Mouse (Mus musculus): ENCODE measurements at regions not wholly inside any gene's neighbourhood (a gene's known extent, or its start where the extent isn't known, plus 50 kb on each side); places are given as distances from the start of the nearest gene placed in this dataset.
A peak's percentile ranks its signal among the peaks of the same experiment; 100 is the strongest.
"Not testable (repeated sequence)": the region's sequence is repeated elsewhere in the genome, so short reads cannot be mapped to it uniquely, and the experiment has no call there.

DNA sequence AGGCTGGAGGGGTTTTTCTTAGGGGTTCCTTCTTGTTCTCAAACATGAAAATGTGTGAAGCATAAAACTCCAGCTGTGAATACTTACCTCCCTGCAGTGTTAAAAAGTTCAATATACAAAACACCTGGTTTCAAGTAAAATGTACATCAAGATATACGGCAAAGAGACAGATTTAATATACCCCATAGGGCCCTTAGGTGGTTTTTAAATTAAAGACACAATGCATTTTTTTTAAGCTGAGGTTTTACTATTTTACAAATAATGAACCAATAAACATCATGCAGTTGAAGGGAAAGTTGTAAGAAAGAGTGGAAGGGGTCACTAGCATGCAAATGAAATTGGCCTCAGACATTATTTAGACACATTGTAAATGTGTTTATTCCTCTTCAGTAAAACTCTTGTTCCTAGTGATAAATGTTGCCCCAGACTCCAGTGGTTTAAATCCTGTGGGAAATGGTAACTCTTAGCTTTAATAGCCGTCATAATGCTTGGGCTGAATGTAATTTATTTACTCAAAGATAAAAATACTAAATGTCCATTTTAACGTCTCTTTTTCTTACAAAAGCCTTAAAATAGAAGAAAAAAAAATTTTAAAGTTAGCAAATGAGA, 1337.9 kb downstream of the Efnb2 start:
- DNase-seq = no peak

DNA sequence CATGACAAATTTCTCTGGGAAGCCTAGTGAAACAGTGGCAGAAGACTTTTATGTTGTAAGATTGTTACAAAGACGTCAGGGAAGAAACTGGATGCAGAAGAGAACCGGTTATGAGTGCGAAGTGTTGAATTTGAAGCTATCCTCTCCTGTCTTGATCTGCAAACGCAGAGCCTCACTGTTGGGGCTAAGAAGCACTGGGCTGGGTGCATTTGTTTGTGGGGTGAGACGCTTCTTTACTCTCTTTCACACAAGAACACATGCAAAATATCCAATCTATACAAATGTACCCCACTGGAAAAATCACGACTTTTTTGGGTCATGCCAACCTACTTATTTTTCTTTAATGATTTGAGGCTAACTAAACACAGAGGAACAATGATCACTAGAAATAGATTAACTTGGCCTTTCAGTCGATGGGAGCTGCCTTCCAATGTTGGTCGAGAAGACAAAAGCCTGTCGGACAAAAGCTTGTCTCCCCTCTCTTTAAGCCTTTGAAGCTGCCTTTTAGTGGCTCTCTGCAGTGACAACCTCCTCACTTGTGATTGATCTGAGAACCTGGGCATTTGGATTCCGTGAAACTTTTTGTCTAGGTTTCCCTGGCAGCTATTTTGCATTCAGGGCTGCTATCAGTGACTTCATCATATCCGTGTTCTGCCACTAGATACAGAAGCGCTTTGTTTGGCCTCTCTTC, 1338.5 kb downstream of the Efnb2 start:
- DNase-seq = no peak

DNA sequence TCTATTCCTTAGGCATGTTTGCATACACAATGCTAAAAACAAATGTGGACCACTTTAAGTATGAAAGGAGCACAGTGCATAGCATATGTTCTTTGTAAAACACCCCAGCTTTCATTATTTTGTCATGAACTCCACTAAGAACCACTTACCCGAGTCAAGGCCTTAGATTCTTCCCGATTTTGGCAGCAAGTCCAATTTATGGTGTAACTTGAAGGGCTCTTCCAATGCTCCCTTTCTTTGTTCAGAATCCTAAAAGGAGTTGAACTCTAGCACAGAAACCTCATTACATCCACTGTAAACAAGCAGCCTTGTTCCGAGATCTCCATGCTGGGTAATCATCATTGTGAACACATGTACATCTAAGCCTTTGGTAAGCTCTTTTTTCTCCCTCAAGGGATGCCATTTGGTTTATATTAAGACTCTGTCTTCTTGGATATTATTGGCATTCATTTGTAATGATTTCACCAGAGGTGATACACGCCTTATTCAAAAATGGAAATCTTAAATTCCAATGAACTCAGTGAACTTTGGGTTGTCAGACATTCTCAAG, 1344.2 kb downstream of the Efnb2 start:
- no peak for DNase-seq

DNA sequence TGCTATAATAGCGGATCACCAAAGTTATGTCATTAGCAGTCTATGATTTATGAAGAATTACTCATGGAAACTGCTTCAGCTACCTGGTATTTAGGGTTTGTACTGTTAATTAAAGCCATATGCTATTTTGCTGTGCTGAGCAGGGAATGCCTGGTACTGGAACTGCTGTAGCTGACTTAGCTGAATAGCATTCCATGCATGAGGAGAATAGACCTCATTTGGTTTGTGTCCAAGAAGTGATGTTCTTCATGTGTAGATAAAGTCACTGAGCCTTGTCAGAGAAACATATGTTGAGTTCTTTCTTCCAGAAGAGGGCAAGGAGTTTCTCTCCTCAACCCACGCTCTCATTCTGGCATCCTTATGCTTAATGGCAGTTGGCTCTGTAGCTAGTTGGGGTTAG, 1351.8 kb downstream of the Efnb2 start:
- DNase-seq = no peak

DNA sequence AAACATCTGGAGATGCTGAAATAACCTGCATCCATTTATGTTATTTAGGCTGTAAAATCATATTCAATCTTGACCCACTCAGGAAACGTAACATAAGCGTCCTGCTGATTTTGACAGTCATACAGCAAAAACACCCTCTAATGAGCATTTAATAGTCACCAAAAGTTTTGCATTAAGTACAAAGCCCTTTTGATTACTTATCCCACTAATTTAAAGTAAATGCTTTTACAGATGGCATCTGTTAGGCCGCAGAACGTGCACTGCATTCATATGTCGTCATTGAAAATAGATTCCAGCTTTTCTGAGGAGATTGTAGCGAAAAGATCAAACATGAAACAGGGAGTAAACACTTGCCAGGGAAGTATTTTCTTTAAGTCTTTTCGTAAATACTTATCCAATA, 1371.7 kb downstream of the Efnb2 start:
- DNase-seq = no peak

DNA sequence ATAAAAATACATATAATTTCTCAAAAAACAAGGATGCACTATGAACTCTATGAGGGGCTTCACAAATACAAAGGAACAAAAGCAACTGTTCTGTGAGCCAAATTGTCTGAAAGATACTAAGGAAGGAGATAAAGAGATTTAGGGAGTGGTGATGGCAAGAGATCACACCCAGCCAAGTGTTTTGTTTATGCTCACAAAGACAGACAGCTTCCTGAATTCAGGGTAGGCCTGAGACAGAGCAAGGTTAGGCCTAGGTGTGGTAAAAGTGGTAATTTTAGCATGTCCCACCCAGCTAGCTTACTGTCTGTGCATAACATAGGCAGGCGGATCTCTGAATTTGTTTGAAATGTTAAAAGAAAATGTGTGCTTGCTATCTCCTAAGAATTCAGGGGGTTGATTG, 1374.5 kb downstream of the Efnb2 start:
- DNase-seq = no peak

DNA sequence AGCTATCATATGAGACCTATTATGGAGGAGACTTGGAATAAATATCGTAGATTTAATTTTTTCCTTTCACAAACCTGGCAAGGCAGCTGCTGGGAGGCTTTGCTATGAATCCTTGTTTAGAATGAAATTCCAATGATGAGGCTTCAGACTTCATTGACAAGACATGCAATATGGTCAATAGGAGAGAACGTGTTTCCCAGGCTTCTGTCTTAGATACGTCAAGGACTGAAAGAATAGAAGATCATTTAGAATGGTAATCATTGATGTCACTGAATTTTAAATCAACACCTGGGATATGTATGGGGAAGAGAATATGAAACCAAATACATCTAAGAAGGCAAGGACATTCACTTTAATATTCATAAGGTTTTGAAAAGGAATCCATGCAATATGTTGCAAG, 1393.6 kb downstream of the Efnb2 start:
- no peak for DNase-seq

DNA sequence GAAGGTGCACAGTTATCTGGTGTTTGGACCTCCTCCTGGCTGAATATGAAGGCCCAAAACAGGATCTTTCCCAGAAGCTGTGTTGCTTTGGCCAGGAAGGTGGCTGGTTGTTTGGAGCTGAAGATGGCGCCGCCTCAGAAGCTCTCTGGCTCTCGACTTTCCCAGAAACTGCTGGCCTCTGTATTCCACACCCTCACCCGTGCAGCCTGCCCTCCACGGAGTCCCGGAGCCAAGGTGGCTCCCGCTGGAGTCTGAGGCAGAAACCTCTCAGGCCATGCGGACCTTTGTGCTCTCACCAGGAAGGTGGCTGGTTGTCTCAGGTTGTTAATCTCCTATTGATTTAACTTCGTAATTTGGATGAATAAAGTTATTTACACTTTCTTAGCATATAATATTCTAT, 1406.7 kb downstream of the Efnb2 start:
- DNase-seq = not testable (repeated sequence)

DNA sequence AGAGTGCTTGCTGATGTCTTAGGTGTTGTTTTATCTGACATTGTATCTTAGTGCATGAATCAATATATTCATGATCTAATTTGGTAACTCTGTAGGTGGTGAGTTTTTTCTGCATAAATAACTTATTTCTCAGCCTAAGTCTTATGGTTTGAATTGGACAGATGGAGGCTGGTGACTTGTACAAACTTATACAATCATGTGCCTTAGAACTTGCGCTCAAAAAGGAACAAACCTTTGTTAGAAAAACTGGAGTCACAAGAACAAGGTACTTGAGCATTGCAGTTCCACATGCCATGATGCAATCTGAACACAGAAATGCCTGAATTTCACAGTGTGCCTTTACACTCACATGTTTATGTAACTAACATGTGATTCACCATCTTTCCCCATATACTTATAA, 1420.7 kb downstream of the Efnb2 start:
- no peak for DNase-seq

DNA sequence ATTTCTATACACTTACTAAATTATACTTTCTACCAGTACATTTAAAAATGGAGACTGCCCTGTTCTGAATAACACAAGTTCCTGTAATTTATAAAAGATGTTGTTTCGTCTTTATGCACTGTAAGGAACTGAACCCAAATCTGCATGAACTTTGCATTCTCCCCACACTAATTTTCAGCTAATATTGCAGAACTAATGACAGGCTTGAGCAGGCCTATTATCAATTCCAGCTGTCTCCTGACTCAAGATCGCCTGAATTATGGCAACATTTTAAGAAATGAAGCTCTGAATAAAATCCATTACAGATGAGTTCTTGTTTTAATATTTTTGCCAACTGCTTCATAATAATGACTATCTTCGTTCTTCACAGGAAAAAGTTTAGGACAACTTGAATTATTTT, 1427.0 kb downstream of the Efnb2 start:
- no peak for DNase-seq

DNA sequence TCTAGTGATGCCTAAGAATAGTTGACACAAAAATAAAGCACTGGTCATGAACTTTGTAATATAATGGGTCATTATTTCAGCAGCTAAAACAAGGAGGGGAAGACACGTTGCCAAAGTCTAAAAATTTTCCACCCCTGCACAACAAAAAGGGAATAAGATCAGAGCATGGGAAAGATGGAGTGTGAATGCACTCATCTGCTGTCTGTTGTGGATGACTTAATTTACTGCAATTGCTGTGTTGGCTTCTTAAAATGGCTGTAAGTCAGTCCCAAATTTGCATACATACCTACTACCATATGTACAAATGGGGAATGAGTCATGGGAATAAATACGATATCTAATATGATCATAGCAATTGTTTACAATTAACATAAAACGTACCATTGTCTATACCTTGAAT, 1441.7 kb downstream of the Efnb2 start:
- no peak for DNase-seq

DNA sequence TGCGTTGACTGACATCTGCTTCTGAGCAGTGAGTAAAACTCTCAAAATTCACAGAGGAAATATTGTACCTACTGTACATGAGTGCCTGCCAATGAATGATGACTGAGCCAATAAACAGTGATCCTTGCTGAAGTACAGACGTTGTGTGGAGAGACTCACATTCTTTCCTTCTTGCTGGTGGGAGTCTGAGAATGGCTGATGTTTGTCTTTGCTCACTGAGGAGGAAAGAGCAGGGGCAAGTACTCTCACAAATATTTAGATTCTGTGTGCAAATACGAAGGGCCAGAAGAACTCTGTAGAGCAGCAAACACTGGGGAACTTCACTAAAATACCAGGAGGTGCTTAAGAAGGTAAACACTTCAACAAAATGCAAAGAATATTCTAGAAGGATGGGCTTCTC, 1453.9 kb downstream of the Efnb2 start:
- no peak for DNase-seq

DNA sequence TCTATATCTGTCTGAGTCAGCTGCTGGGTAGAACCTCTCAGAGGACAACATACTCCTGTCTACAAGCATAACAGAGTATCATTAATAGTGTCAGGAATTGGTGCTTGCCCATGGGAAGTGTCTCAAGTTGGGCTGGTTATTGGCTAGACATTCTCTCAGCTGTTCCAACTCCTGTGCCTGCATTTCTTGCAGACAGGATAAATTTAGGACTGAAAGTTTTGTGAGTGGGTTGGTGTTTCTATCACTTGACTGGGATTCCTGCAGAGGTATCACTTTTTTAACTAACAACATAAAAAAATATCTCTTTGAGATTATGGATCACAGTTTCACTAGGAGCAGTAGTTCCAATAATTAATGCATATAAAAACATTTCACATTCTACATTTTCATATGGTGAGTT, 1454.4 kb downstream of the Efnb2 start:
- no peak for DNase-seq

DNA sequence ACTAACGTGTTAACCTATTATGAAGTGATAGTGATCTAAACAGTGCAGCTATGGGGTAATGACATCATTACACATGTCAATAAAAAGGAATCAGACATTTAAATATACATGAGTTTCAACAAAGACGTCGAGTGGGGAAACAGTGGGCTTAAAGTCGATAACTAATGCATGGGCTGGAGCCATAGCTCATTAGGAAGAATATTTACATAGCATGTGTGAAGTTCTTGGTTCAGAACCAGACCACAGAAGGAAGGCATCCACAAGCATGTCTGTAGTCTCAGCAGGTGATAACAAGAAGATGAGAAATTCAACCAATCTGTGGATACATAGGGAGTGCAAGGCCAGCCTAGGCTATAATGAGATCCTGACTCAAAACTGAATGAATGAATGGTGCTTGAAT, 1456.0 kb downstream of the Efnb2 start:
- DNase-seq = no peak

DNA sequence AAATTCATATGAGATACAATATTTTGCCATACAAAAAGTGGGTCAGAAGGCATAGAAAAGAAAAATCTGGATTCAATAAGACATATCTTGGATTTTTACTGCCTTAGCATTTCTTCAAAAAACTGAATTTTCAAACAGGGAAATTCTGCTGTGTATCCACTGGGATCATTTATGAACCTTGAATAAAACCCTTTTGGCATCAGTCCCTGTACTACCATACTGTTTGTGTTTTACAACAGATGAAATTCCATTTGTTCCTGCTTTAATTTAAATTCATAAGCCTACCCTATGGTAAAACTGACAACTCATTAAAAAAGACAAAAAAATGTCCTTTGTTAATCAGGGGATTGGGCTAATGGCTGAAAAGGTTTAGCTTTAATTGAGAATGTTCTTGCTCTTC, 1470.3 kb downstream of the Efnb2 start:
- DNase-seq = no peak

DNA sequence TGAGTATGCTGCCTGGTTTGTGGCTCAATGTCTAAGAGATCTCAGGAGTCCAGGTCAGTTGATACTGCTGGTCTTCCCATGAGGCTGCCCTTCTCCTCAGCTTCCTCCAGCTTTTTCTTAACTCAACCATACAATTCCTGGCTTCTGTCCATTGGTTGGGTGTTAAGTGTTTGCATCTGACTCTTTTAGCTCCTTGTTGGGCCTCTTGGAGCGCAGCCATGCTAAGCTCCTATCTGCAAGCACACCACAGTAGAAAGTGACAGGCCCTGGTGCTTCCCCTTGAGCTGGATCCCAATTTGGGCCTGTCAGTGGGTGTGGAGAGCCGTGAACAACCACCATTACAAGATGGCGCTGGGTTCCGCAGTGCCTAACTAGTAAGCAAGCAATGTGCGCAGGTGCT, 1497.7 kb downstream of the Efnb2 start:
- DNase-seq = no peak

DNA sequence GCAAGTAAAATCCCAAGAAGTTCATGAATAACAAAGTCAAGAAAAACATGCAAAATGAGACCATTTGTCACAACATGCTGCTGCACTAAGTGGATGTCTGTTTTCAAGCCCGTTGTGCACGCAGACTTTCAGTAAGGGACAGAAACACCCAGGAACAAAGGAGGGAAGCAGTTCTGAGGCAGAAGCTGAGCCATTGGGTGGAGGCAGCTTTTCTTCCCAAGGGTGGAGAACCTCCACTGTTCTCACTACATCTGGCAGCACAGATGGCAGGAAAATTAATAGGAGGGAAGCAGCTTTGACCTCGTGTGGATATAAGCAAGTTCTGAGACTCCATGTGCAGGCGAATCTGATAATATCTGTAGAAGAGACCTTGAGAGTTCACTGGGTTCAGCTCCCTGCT, 1529.3 kb downstream of the Efnb2 start:
- no peak for DNase-seq

DNA sequence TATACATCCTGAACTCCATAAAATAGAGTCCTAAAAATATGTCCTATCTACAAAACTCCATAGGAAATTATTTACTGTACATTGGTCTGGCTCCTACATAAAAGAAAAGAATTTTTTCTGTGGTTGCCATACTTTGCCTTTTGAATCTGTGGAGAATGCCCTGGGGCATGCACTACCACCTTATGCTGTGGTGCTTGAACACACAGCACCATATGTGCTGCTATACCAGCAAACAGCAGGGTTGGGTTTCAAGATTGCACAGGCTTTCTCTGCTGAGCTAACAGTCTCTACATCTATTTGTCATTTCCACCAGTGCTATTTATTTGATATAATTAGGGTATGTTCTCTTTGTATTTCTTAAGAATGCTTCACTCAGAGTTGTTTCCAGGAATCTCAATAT, 1552.2 kb downstream of the Efnb2 start:
- DNase-seq = no peak

DNA sequence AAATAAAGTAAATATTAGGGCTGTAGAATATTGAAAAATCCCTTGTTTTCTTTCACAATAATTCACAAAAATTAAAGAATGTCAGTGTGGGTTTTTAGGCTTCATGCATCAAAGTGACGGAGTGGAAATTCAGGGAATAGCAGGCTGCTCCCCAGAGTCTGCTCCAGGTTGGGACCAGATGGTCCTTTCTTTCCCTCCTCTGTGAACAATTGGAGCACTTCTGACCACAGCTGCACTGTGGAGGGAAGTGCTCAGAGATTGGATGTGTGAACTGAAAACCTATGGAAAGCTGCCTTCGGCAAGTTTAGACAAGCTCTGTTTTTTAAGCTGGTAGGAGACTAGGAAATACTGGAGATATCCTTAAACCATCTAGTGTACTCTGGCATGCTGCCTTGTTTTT, 1563.5 kb downstream of the Efnb2 start:
- no peak for DNase-seq

DNA sequence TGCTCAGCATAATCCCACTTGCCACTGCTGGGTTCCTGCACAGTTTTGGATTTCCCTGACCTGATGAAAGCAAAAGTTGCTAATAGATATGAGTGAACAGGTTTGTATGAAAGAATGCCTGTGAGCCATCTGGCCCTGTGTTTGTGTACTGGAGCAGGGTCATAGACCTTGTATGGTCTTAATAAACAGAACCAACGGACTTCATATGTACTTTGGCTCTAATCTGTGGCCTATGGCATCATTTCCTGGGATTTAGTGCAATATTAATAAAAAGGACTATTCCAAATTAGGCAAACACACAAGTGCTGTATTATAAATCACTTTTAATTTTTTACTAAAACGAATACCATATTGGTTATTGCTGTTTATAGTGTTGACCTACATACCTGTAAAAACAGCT, 1568.2 kb downstream of the Efnb2 start:
- no peak for DNase-seq

DNA sequence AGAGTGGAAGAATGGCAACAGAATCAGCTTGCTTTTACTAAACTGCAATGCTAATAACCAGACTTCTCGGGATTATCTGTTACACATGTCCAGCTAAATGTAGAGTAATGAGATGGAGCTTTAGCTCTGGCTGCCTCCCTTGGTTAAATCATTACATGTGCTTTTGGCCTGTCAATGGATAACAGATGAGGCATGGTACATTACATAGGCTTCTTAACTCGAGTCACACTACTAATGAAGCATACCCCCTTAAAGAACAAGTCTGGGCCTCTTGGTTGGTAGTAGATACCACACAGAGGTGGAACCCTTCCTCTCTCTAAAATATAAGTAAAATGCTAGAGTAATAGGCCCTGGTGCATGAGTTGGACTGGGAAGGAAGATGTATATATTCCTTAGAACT, 1572.9 kb downstream of the Efnb2 start:
- no peak for DNase-seq

DNA sequence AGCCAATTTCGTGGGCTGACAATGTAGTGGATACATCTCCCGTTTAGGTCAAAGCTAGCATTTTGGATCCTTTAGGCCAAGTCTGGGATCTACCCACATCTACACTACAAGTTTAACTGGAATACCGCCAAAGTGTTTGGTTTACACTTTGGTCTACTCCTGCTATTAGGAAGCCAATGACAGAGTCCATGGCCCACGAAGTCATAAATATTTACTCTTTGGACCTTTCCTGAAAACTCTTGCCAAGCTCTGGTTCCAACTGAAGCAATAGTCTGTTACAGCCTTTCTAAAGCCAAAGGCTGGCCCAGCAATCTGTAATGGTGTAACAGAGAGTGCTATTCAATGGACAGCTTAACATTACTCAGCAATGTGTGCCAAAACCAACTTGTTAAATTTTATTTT, 1600.8 kb downstream of the Efnb2 start:
- DNase-seq = peak; percentile 21

DNA sequence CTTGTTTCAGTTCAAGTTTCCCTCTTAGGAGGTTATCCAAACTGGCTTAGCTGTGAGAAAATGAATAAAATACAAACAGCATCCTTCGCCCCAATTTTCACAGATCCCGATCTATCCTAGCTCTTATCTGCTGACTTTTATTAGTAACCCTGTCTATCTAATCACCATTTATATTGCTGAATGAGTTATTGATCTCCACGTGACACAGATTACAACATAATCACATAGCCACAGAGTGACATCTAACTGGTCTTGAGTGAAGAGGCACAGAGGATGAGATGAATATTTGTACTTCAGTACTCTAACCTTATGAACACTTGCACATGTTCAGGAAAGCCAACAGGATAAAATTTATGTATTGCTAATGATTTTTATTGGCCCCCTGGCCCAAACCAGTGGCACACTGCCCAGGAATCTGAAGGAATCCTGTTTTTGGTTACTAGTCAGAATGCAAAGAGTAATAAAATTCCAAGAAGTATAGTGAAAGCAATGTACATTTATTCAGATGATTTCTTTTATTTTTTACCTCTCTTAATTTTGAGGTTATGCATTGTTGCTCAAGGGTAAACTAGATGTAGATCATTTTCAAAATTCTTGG, 1634.7 kb downstream of the Efnb2 start:
- DNase-seq = no peak

DNA sequence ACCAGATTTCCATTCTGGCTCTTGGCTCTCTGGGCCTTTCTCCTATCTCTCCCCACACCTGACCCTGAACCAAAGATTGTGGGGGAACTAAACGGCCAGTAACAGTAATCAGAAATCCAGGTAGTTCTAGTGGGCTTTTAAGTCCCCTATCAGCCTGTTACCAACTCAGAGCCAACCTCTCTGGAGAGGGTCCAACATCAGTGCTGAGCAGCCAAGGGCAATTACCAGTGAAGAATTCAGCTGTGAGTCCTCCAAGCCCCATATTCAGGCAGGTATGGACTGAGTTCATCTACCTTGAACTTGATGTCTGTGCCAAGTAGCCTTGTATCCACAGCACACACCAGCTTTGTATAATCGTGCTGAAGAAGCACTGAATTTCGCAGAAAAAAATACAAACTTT, 1636.7 kb downstream of the Efnb2 start:
- no peak for DNase-seq

All from adrenal gland, postnatal 10 days (tissue).